Mouse (Mus musculus) forebrain, embryonic 14.5 days (tissue): Measurements from ENCODE around the gene Galnt18. TPM values are rescaled to one million over a fixed set of nuclear protein-coding genes. Genes with fewer than 3 reads are reported as not detected.

Experiments used
- ATAC-seq: fragments of 200-750 bp; cut with Nextera tagmentation; 2 replicates; pipeline ENCODE4 v1.8.0; 2017; ENCODE audit warnings: mild to moderate bottlenecking, moderate library complexity
- DNase-seq: peaks from one replicate; pipeline ENCODE4 v3.0.0-alpha.2; 2015; ENCODE audit warnings: low spot score
- H3K27ac ChIP-seq: fragments of 300-500 bp; sonication (generic); 2 replicates; pipeline ENCODE4 v1.5.1; 2014; ENCODE audit warnings: low read depth, mild to moderate bottlenecking, control low read depth, low read length, moderate library complexity
- H3K27me3 ChIP-seq: fragments of 300-500 bp; sonication (generic); replicated peaks from 2 replicates; pipeline ENCODE4 v1.6.1; 2014; ENCODE audit warnings: low read length, control low read depth, mixed read lengths; ENCODE audit not compliant: control insufficient read depth, insufficient read depth
- H3K36me3 ChIP-seq: fragments of 300-500 bp; sonication (generic); 2 replicates; pipeline ENCODE4 v1.6.1; 2014; ENCODE audit warnings: low read length, control low read depth; ENCODE audit not compliant: control insufficient read depth, insufficient read depth
- H3K4me1 ChIP-seq: fragments of 300-500 bp; sonication (generic); 2 replicates; pipeline ENCODE4 v1.6.1; 2014; ENCODE audit warnings: antibody characterized with exemption, low read length, control low read depth; ENCODE audit not compliant: control insufficient read depth, insufficient read depth
- H3K4me2 ChIP-seq: fragments of 300-500 bp; sonication (generic); 2 replicates; pipeline ENCODE4 v1.6.1; 2014; ENCODE audit warnings: mild to moderate bottlenecking, control low read depth, low read length
- H3K4me3 ChIP-seq: fragments of 300-500 bp; sonication (generic); 2 replicates; pipeline ENCODE4 v1.5.1; 2014; ENCODE audit warnings: low read depth, low read length, control low read depth
- H3K9ac ChIP-seq: fragments of 300-500 bp; sonication (generic); 2 replicates; pipeline ENCODE4 v1.6.1; 2014; ENCODE audit warnings: mild to moderate bottlenecking, low read length, control low read depth, moderate library complexity
- H3K9me3 ChIP-seq: fragments of 300-500 bp; sonication (generic); replicated peaks from 2 replicates; pipeline ENCODE4 v1.6.1; 2016; ENCODE audit warnings: low read length, control low read depth, mixed read lengths; ENCODE audit not compliant: control insufficient read depth
- WGBS: fragments of 180-500 bp; shearing (Covaris S2); extraction: QIAGEN DNeasy Blood & Tissue Kit; methylation state at CpG from one replicate; pipeline ENCODE4 v1.1.7; 2014; 5-methylcytosine and 5-hydroxymethylcytosine counted together
- polyA plus RNA-seq: library from polyadenylated mRNA; unstranded; fragments of >200 nt; fragmentation: Nextera tagmentation; extraction: Ambion mirVana; gene quantifications from 2 replicates; pipeline ENCODE4 v1.2.1, GENCODE M21; 2014

Gene Galnt18
- polyA plus RNA-seq, 1 experiment from 2014 or later: 6.6 TPM

DNA sequence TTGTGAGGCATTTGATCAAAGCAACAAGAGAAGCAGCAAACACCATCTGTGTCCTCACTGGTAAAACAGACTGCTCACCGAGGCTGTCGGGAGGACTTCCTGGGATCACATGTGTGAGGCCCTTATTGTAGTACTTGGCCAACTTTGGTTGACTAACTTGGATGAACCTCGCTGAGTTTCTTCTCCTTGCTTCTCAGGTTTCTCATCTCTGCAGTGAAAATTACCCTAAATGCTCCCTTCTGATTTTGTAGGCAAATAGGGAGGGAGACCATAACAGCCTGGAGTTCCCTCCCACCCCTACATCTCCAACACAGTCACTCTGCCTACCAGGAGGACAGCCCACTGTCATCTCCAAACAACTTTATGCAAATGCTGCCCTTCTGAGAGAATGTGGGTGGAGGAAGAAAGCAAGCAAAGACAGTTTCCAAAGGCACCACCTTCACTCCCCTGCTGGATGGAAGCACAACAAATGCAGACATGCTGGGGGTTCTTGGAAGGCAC lies 31.2 kb downstream of the Galnt18 start:
- no peak for ATAC-seq
- no peaks in the 10 kb centered on the region for H3K9me3 ChIP-seq
- 86% methylated on average over 3 of the region's 3 CpGs for WGBS
- H3K27me3 ChIP-seq: no peaks in the 10 kb centered on the region
- no peaks in the 10 kb centered on the region for H3K36me3 ChIP-seq
- DNase-seq: no peak
- no peak overlapping the region for H3K27ac ChIP-seq
- no peak overlapping the region for H3K4me3 ChIP-seq
- no peaks in the 10 kb centered on the region for H3K4me1 ChIP-seq
- no peak overlapping the region for H3K9ac ChIP-seq
- no peak overlapping the region for H3K4me2 ChIP-seq

DNA sequence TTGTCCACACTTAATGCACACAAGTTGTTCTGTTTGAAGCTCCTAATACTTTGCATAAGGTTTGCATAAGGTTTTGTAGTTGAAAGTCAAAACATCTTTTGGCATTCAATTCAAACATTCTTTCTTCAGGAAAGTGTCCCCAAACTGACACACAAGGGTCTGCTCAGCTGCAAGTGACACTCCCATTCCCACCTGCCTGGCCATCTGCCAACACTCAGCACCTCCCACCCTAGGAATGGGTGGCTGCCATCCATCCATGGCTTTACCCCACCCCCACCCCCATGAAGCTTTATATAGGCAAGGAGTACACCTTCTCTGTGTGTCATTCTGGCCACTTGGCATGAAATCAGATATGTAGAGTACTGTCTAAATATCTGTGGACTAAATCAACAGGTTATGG lies 35.0 kb downstream of the Galnt18 start:
- H3K4me2 ChIP-seq: no peak overlapping the region
- no peak overlapping the region for H3K4me3 ChIP-seq
- no peaks in the 10 kb centered on the region for H3K9me3 ChIP-seq
- no peaks in the 10 kb centered on the region for H3K36me3 ChIP-seq
- H3K27me3 ChIP-seq: no peaks in the 10 kb centered on the region
- no peak overlapping the region for H3K9ac ChIP-seq
- no peaks in the 10 kb centered on the region for H3K4me1 ChIP-seq
- no peak overlapping the region for H3K27ac ChIP-seq
- DNase-seq (no peak), ATAC-seq (no peak)

- no peak overlapping the region for H3K27ac ChIP-seq
- WGBS: 65% methylated on average over 2 of the region's 2 CpGs
- no peaks in the 10 kb centered on the region for H3K36me3 ChIP-seq
- no peak overlapping the region for H3K4me3 ChIP-seq
- no peaks in the 10 kb centered on the region for H3K9me3 ChIP-seq
- H3K4me1 ChIP-seq: no peaks in the 10 kb centered on the region
- no peak overlapping the region for H3K9ac ChIP-seq
- no peaks in the 10 kb centered on the region for H3K27me3 ChIP-seq
- ATAC-seq (no peak), DNase-seq (no peak)
- H3K4me2 ChIP-seq: no peak overlapping the region
Observed at GRCm38 (mm10) chr7:111741595-111741994, 38.2 kb downstream of the Galnt18 start.

DNA sequence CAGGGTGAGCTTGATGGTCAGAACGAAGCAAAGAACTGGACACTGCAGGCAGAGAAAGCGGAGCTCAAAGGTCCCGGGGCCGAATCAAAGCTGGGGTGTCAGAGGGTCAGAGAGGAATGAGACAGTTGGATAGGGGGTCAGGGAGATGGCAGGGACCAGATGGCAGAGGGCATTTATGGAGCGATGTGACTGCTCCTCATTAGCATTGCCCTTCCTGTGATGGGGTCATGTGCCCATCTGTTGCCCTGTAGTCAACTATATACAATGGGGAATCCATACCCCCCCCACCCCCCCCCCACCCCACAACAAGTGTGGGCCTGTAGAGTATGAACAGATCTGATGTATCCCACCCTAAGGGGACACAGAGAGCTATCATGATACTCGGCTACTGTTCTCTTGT lies 39.7 kb downstream of the Galnt18 start:
- Histone ChIP-seq H3K4me2 (no peak overlapping the region), H3K36me3 (no peaks in the 10 kb centered on the region), H3K9me3 (no peaks in the 10 kb centered on the region), H3K9ac (no peak overlapping the region), H3K4me3 (no peak overlapping the region), H3K27me3 (no peaks in the 10 kb centered on the region), H3K4me1 (no peaks in the 10 kb centered on the region), H3K27ac (no peak overlapping the region)
- no peak for DNase-seq
- no peak for ATAC-seq
- WGBS: 94% methylated on average over 6 of the region's 6 CpGs

GRCm38 (mm10) chr7:111739371-111739765 lies 40.4 kb downstream of the Galnt18 start:
- Histone ChIP-seq H3K4me3 (no peak overlapping the region), H3K27me3 (no peaks in the 10 kb centered on the region), H3K36me3 (no peaks in the 10 kb centered on the region), H3K9ac (no peak overlapping the region), H3K27ac (no peak overlapping the region), H3K4me2 (no peak overlapping the region), H3K4me1 (no peaks in the 10 kb centered on the region), H3K9me3 (no peaks in the 10 kb centered on the region)
- no peak for DNase-seq
- no peak for ATAC-seq
- 91% methylated on average over 5 of the region's 5 CpGs for WGBS

DNA sequence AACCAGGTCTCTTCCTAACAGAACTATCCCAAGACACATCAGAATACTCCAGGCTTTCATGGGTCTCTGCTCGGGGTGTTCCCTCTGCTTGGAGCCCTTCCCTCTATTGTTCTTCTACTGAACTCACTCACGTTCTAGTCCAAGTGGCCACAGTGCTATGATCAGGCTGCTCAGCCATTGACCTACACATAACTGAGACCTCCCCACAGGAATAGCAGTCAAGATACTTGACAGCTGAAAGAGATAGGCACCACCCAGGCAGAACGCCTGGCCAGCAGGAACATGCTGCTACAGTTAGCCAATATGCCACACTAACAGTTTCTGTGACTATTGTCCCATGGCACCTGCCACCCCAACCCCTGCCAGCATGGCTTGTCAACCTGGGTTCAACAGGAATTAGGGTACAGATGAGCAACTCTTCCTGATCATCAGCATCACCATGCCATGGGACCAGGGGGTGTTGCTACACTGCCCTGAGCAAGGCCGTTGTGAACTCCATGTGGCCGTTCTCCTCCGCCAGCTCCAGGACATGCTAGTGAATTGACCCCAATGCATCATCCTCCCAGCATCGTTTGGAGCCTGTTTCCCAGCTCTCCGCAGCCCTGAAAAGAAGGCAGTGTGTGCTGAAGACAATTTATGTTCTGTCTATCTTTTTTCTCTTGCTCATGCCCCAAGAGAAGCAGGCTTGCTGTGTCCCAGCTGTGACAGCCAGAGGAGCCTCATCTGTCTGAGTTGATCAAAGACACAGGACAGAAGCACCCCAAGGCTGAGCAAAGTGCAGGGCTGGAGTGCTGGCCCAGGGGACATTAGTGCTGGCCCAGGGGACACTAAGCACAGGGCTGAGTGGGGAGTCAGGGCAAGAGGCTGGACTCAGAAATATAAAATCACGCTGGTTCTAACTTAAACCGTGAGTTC lies 41.1 kb downstream of the Galnt18 start:
- Histone ChIP-seq H3K4me2 (no peak overlapping the region), H3K27ac (no peak overlapping the region), H3K36me3 (no peaks in the 10 kb centered on the region), H3K4me3 (no peak overlapping the region), H3K27me3 (no peaks in the 10 kb centered on the region), H3K9ac (no peak overlapping the region), H3K4me1 (no peaks in the 10 kb centered on the region), H3K9me3 (no peaks in the 10 kb centered on the region)
- ATAC-seq (no peak), DNase-seq (no peak)
- WGBS: 77% methylated on average over 10 of the region's 10 CpGs

GRCm38 (mm10) chr7:111737426-111737825 lies 42.4 kb downstream of the Galnt18 start:
- no peak for ATAC-seq

DNA sequence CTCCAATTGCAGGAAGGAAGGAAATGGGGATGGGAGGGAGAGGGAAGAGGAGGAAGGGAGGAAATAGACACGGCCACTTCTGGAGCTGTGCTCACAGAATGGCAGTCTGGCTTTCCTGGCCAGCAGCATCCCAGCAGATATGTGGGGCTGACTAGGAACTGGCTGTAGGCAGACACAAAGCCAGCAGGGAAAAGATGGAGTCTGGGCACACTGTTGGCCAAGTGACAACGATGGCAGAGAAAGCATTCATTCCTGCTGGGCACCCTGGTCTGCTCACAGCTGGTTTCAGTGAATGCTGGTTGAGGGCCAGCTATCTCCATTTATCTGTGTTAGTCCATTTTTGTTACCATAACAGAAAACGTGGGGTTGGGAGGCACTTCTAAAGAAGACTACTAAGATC lies 43.4 kb downstream of the Galnt18 start:
- Histone ChIP-seq H3K4me2 (no peak overlapping the region), H3K4me3 (no peak overlapping the region), H3K9me3 (no peaks in the 10 kb centered on the region), H3K27ac (no peak overlapping the region), H3K36me3 (no peaks in the 10 kb centered on the region), H3K9ac (no peak overlapping the region), H3K27me3 (no peaks in the 10 kb centered on the region), H3K4me1 (no peaks in the 10 kb centered on the region)
- WGBS: 83% methylated on average over 3 of the region's 3 CpGs
- no peak for DNase-seq
- ATAC-seq: no peak

More at GRCm38 (mm10) chr7:111737426-111737825, 42.4 kb downstream of the Galnt18 start:
- Histone ChIP-seq H3K4me1 (no peaks in the 10 kb centered on the region), H3K4me3 (no peak overlapping the region), H3K36me3 (no peaks in the 10 kb centered on the region), H3K4me2 (no peak overlapping the region), H3K27ac (no peak overlapping the region), H3K9me3 (no peaks in the 10 kb centered on the region), H3K9ac (no peak overlapping the region), H3K27me3 (no peaks in the 10 kb centered on the region)
- 62% methylated on average over 7 of the region's 7 CpGs for WGBS
- DNase-seq: no peak
